Mouse (Mus musculus) heart, postnatal 10 days (tissue): ENCODE measurements around the gene Gm29289. TPM values are rescaled to one million over a fixed set of nuclear protein-coding genes. Genes with fewer than 3 reads are reported as not detected.
"Not testable (repeated sequence)": the region's sequence is repeated elsewhere in the genome, so short reads cannot be mapped to it uniquely, and the experiment has no call there.

Experiments
- DNase-seq, 2 experiments: peaks; one replicate each; pipeline ENCODE4 v3.0.0; 2021
- intact Hi-C: fragments of 180-260 bp; cut with DNase I; formaldehyde crosslinking; loops from one replicate; pipeline ENCODE4 v1.15.1; 2025
- total RNA-seq, 2 experiments: library from RNA; stranded (reverse); gene quantifications; 2 replicates each; pipeline ENCODE4 v1.2.3; 2021

Gene Gm29289
- total RNA-seq, result not detected

- DNase-seq, intact Hi-C loops: not testable (repeated sequence)
Measured at GRCm38 (mm10) chrY:2932282-2932681, at the start of gene Gm29289. Gm29289 (plus strand) TSS chrY:2932582.

DNA sequence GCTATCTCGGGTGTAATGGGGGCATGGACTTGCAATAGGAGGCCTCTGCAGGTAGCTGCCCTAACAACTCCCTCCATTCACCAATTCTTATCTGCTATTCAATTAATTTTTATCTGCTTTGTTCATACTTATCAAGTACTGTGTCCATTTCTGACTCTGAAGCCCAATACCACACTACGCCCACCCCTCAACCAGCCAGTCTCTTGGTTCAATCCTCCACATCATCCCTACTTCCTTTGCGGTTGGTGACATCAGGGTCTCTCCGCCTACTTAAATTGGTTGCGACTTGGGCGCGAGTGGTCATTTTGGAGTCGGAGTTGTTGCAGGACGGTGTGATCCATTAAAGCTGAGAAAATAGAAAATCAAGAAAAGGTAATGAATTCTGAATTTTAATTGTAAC is 31.7 kb upstream of the Gm29289 start, which contains the start of gene Gm10352:
Gene Gm10352 (plus strand): TSS at position 301 of the 400 bp plus-strand sequence.
- intact Hi-C loops, DNase-seq: not testable (repeated sequence)

Other genes with a start within 250 kb of the Gm29289 start
- gene H2al2b, start 211.9 kb upstream of the Gm29289 start, total RNA-seq, result not detected
- not detected for gene Gm4064, start 136.4 kb upstream of the Gm29289 start, total RNA-seq
- not detected for gene Rbmy, start 101.9 kb upstream of the Gm29289 start, total RNA-seq
- gene Gm10256, start 101.9 kb upstream of the Gm29289 start, total RNA-seq, result not detected
- not detected for gene Gm10352, start 31.6 kb upstream of the Gm29289 start, total RNA-seq